8 mouse cellular contexts compared by ENCODE assay signal in genomic region chr9:92147555-92148248, GRCm38 (mm10). TPM values are rescaled to one million over a fixed set of nuclear protein-coding genes. Genes with fewer than 3 reads are reported as not detected.
DNase-seq lines count a peak whose midpoint lies in the region; ATAC-seq lines count a peak whose summit lies in the region.

No protein-coding gene starts in this region.

- H3K36me3 ChIP-seq in forebrain, embryonic 11.5 days (ENCODE audit: control insufficient read depth, insufficient read depth, low read length): no peaks in the 10 kb centered on the region
- H3K36me3 ChIP-seq in forebrain, embryonic 10.5 days (replicated peaks): no peaks in the 10 kb centered on the region

- no peak overlapping the region for H3K4me2 ChIP-seq in forebrain, embryonic 11.5 days (ENCODE audit: low read depth, low read length, severe bottlenecking)

- ATAC-seq in forebrain, embryonic 11.5 days (replicated peaks; ENCODE audit: low FRiP score): peak; percentile 72; the same call in 1 of the 2 replicates
- ATAC-seq in megakaryocyte progenitor cell, adult 5-6 weeks (replicated peaks; ENCODE audit: poor library complexity): peak; percentile 99

- H3K9ac ChIP-seq in forebrain, embryonic 11.5 days (ENCODE audit: low read length): no peak overlapping the region

- H3K27me3 ChIP-seq in forebrain, embryonic 11.5 days (ENCODE audit: control insufficient read depth, insufficient read depth, low read length): no peaks in the 10 kb centered on the region
- no peaks in the 10 kb centered on the region for H3K27me3 ChIP-seq in forebrain, embryonic 10.5 days (ENCODE audit: poor library complexity, severe bottlenecking)

- 25% methylated on average over 7 of the region's 7 CpGs for WGBS in forebrain, embryonic 11.5 days
- 29% methylated on average over 7 of the region's 7 CpGs for WGBS in forebrain, embryonic 10.5 days

- H3K4me3 ChIP-seq in forebrain, embryonic 11.5 days (ENCODE audit: low read depth, low read length): no peak overlapping the region
- H3K4me3 ChIP-seq in forebrain, embryonic 10.5 days: no peak overlapping the region

- no peak for DNase-seq in forebrain, embryonic 11.5 days (ENCODE audit: low spot score)
- DNase-seq in forebrain, embryonic 10.5 days (ENCODE audit: extremely low spot score, low spot score): no peak
- DNase-seq in thymus, postnatal 0 days (ENCODE audit: low spot score): peak; percentile 29
- no peak for DNase-seq in thymus, postnatal 14 days
- peak; percentile 20 for DNase-seq in heart, postnatal 4 days
- DNase-seq in frontal cortex, postnatal 14 days (ENCODE audit: low spot score in 2 of 2): no peak
- DNase-seq in spleen, postnatal 4 days (ENCODE audit: low spot score in 2 of 2): no peak

- no peak overlapping the region for H3K27ac ChIP-seq in forebrain, embryonic 11.5 days (ENCODE audit: low read depth, low read length)
- no peak overlapping the region for H3K27ac ChIP-seq in forebrain, embryonic 10.5 days

- no peaks in the 10 kb centered on the region for H3K4me1 ChIP-seq in forebrain, embryonic 11.5 days (replicated peaks; ENCODE audit: control insufficient read depth, insufficient read depth, low read length)
- H3K4me1 ChIP-seq in forebrain, embryonic 10.5 days: no peaks in the 10 kb centered on the region

- no peaks in the 10 kb centered on the region for H3K9me3 ChIP-seq in forebrain, embryonic 11.5 days (ENCODE audit: control insufficient read depth, low read length)
- no peaks in the 10 kb centered on the region for H3K9me3 ChIP-seq in forebrain, embryonic 10.5 days

RNA-seq across cellular contexts. Expression of gene Plscr5, which starts 45.0 kb away (rescaled TPM):
- polyA plus RNA-seq in forebrain, embryonic 11.5 days (2014; fragmentation: Nextera tagmentation; extraction: Ambion mirVana): not detected in 2 replicates
- not detected in 2 replicates for polyA plus RNA-seq in forebrain, embryonic 10.5 days (2016; fragmentation: Nextera tagmentation; extraction: Ambion mirVana)
- 0.18 TPM in 1 of 2 replicates, not detected in the other for polyA plus RNA-seq in thymus, postnatal 0 days (2015; fragmentation: Nextera tagmentation; extraction: Ambion mirVana)
- not detected for total RNA-seq in heart, postnatal 4 days (2021)
- total RNA-seq in megakaryocyte progenitor cell, adult 5-6 weeks (2015): not detected in 2 replicates
- total RNA-seq in megakaryocyte progenitor cell, adult 5-6 weeks (2017): not detected in 2 replicates

Comparison
In these comparisons a context has a peak if more than half of its experiments do, and no peak if none do; other contexts are left out.
1. DNase-seq: peak in thymus, postnatal 0 days (single experiment) and heart, postnatal 4 days (single experiment); none in forebrain, embryonic 11.5 days (single experiment), forebrain, embryonic 10.5 days (single experiment), thymus, postnatal 14 days (single experiment), frontal cortex, postnatal 14 days (0 of 2) and spleen, postnatal 4 days (0 of 2).